Mouse (Mus musculus): ENCODE data around the gene Snrpa. TPM values are rescaled to one million over a fixed set of nuclear protein-coding genes. Genes with fewer than 3 reads are reported as not detected.

Snrpa gene
- total and polyA plus RNA-seq, 3 experiments: 67.1 to 233 (median 123) TPM

DNA sequence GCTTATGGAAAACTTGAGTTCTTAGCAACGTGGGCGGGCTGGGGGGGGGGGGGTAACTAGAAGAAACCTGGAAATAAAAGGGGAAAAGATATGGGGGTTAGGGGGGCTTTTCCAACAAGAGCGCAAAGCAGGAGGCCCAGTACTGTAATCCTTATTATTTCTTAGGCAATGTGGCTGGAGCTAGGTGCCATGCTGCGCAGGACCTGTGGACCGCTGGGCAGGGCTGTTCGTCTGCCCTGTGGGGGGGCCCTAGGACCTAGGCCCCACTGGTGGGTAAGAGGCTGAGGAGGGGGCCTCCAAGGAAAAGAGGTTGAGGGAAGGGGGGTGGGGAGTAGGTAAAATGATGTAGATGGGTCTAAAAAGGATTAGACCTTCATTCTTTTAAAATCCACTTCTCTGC is 37.2 kb upstream of the Snrpa start:
- Histone ChIP-seq H3K27ac (ENCODE audit: insufficient read depth, low read depth) (no peak overlapping the region), H3K79me2 (replicated peaks; ENCODE audit: control insufficient read depth, extremely low read depth, insufficient read depth, poor library complexity, severe bottlenecking) (no peaks in the 10 kb centered on the region), H3K27me3 (replicated peaks) (no peaks in the 10 kb centered on the region), H3K4me2 (ENCODE audit: insufficient read depth, low read depth, poor library complexity, severe bottlenecking) (peak overlapping the region; percentile 91), H3K9ac (ENCODE audit: insufficient read depth, low read depth) (peak overlapping the region; percentile 75), H3K4me3 (replicated peaks in 1 of 3; ENCODE audit: low read depth in 2 of 3, low read length in 2 of 3, poor library complexity in 1 of 3) (peak overlapping the region; percentile 67 to 92 (median 75)), H3K9me3 (replicated peaks; ENCODE audit: low read length) (no peaks in the 10 kb centered on the region), H3K4me1 (ENCODE audit: control insufficient read depth in 1 of 2, insufficient read depth in 2 of 2) (peaks cover 12 to 24% of the 10 kb centered on the region in 2 experiments), H3K36me3 (replicated peaks in 1 of 2; ENCODE audit: control insufficient read depth in 1 of 2, insufficient read depth in 1 of 2, low read length in 1 of 2) (peaks cover 5 to 23% of the 10 kb centered on the region in 2 experiments)
- no peak for DNase-seq (ENCODE audit: extremely low read depth)
- TF ChIP-seq RAD21 (IDR thresholded peaks at IDR 0.05; ENCODE audit: low read depth, low read length): no peak
- in situ Hi-C loops (cut with MboI; ENCODE audit: low pct_ligation_motif_present, low pct_unique_long_range_greater_than_20kb, low sequenced_read_pairs): no loop called here
- dilution Hi-C loops (cut with MboI; ENCODE audit: extremely low pct_ligation_motif_present, extremely low pct_unique_long_range_greater_than_20kb, low sequenced_read_pairs): no loop called here

DNA sequence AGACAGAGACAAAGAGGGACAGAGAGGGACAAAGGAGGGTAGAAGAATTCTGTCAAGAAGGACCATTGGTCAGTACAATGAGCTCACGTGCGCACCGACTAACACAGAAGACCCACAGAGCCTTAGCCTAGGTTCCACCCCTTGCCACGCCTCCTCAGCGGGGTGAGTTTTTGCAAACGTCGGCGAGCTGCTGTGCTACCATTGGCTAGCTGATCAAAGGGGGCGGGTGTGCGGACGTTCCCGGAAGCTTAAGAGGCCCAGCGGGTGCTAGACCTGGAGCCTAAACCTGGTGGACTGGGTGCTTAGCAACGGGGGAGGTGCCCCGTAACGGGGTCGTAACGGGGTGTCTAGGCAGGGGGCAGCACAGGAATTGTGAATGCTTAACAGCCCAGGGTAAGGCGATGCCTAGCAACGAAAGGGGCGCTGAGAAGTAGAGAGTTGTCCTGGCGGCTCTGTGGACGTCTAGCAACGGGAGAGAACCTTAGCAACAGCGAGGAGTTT is 36.8 kb upstream of the Snrpa start, which contains the start of gene Coq8b:
Coq8b (plus strand) TSS at position 243 of the 501 bp plus-strand sequence.
- Histone ChIP-seq H3K27ac (ENCODE audit: insufficient read depth, low read depth) (no peak within 1 kb of the TSS), H3K27me3 (replicated peaks) (no peaks in the 10 kb centered on the region), H3K4me3 (replicated peaks in 1 of 3; ENCODE audit: low read depth in 2 of 3, low read length in 2 of 3, poor library complexity in 1 of 3) (peak within 1 kb of the TSS; percentile 67 to 92 (median 75)), H3K9ac (ENCODE audit: insufficient read depth, low read depth) (peak within 1 kb of the TSS; percentile 75), H3K4me2 (ENCODE audit: insufficient read depth, low read depth, poor library complexity, severe bottlenecking) (peak within 1 kb of the TSS; percentile 91), H3K36me3 (replicated peaks in 1 of 2; ENCODE audit: control insufficient read depth in 1 of 2, insufficient read depth in 1 of 2, low read length in 1 of 2) (peaks cover 5 to 21% of the 10 kb centered on the region in 2 experiments), H3K79me2 (replicated peaks; ENCODE audit: control insufficient read depth, extremely low read depth, insufficient read depth, poor library complexity, severe bottlenecking) (no peaks in the 10 kb centered on the region), H3K4me1 (ENCODE audit: control insufficient read depth in 1 of 2, insufficient read depth in 2 of 2) (peaks cover 12 to 24% of the 10 kb centered on the region in 2 experiments), H3K9me3 (replicated peaks; ENCODE audit: low read length) (no peaks in the 10 kb centered on the region)
- peak; percentile 96 for DNase-seq (ENCODE audit: extremely low read depth)
- TF ChIP-seq ZC3H11A (IDR thresholded peaks at IDR 0.05; ENCODE audit: low read depth, low read length): no peak
- no peak for TF ChIP-seq IRF4 (IDR thresholded peaks at IDR 0.05; ENCODE audit: low read depth, low read length)
- TF ChIP-seq RCOR1 (conservative IDR thresholded peaks at IDR 0.05; ENCODE audit: low read depth, low read length): 0 out of 2 replicates have a peak, but pooled peaks have one; percentile 56
- no peak for TF ChIP-seq POLR2AphosphoS2 (IDR thresholded peaks at IDR 0.05; ENCODE audit: low read depth, low read length)
- no peak for TF ChIP-seq TCF12 (IDR thresholded peaks at IDR 0.05; ENCODE audit: low read depth, low read length)
- TF ChIP-seq CHD2 (IDR thresholded peaks at IDR 0.05; ENCODE audit: low read length): no peak
- peak; percentile 98 for TF ChIP-seq BHLHE40 (IDR thresholded peaks at IDR 0.05; ENCODE audit: low read depth, low read length)
- TF ChIP-seq E2F4 (IDR thresholded peaks at IDR 0.05; ENCODE audit: insufficient replicate concordance, low read depth, low read length): no peak
- TF ChIP-seq RAD21 (IDR thresholded peaks at IDR 0.05; ENCODE audit: low read depth, low read length): no peak
- peak; percentile 46; the same call in 1 of the 2 replicates for TF ChIP-seq NELFE (IDR thresholded peaks at IDR 0.05; ENCODE audit: low read depth, low read length)
- peak; percentile 43 for TF ChIP-seq USF1 (IDR thresholded peaks at IDR 0.05; ENCODE audit: low read depth, low read length)
- TF ChIP-seq POLR2A (IDR thresholded peaks at IDR 0.05; ENCODE audit: low read depth, low read length): peak; percentile 65
- peak; percentile 82 for TF ChIP-seq SIN3A (IDR thresholded peaks at IDR 0.05; ENCODE audit: low read length)
- TF ChIP-seq CTCF (conservative IDR thresholded peaks at IDR 0.05 in 1 of 2, IDR thresholded peaks at IDR 0.05 in 1 of 2; ENCODE audit: low read depth in 2 of 2, low read length in 2 of 2): peak in 1 of 2 experiments; percentile 32; a peak in 1 of 4 replicates
- TF ChIP-seq MXI1 (IDR thresholded peaks at IDR 0.05; ENCODE audit: low read depth, low read length): peak; percentile 88
- no peak for TF ChIP-seq GABPA (IDR thresholded peaks at IDR 0.05; ENCODE audit: insufficient replicate concordance, low read depth, low read length)
- TF ChIP-seq JUN (IDR thresholded peaks at IDR 0.05; ENCODE audit: insufficient read depth, low read depth, low read length): no peak
- peak; percentile 24; the same call in 1 of the 2 replicates for TF ChIP-seq ZMIZ1 (IDR thresholded peaks at IDR 0.05; ENCODE audit: low read depth, low read length)
- TF ChIP-seq ELF1 (IDR thresholded peaks at IDR 0.05; ENCODE audit: low read depth, low read length): peak; percentile 94
- peak; percentile 53 for TF ChIP-seq HCFC1 (IDR thresholded peaks at IDR 0.05; ENCODE audit: low read depth, low read length)
- no peak for TF ChIP-seq USF2 (conservative IDR thresholded peaks at IDR 0.05; ENCODE audit: low read depth, low read length)
- TF ChIP-seq MAX (IDR thresholded peaks at IDR 0.05; ENCODE audit: low read length): peak; percentile 70
- no peak for TF ChIP-seq ZNF384 (IDR thresholded peaks at IDR 0.05; ENCODE audit: low read depth, low read length)
- no peak for TF ChIP-seq UBTF (IDR thresholded peaks at IDR 0.05; ENCODE audit: low read depth, low read length)
- peak; percentile 75 for TF ChIP-seq TBP (conservative IDR thresholded peaks at IDR 0.05; ENCODE audit: low read depth, low read length)
- in situ Hi-C loops (cut with MboI; ENCODE audit: low pct_ligation_motif_present, low pct_unique_long_range_greater_than_20kb, low sequenced_read_pairs) (no loop called here), dilution Hi-C loops (cut with MboI; ENCODE audit: extremely low pct_ligation_motif_present, extremely low pct_unique_long_range_greater_than_20kb, low sequenced_read_pairs) (no loop called here)

Data from CH12.LX (cell line).